Mouse (Mus musculus) heart, adult 2 months (tissue): Measurements from ENCODE around the gene Psmd2. TPM values are rescaled to one million over a fixed set of nuclear protein-coding genes. Genes with fewer than 3 reads are reported as not detected.
"Not testable (repeated sequence)": the region's sequence is repeated elsewhere in the genome, so short reads cannot be mapped to it uniquely, and the experiment has no call there.

Source experiments
- DNase-seq, 2 experiments: peaks; one replicate each; pipeline ENCODE4 v3.0.0; 2021
- H3K27ac ChIP-seq: fragments of 200-600 bp; 2 replicates; pipeline ENCODE4 v1.8.1; 2022
- H3K27me3 ChIP-seq: fragments of 200-500 bp; 2 replicates; pipeline ENCODE4 v1.6.1; 2012; ENCODE audit warnings: mild to moderate bottlenecking, low read length, inconsistent platforms, mixed read lengths; ENCODE audit not compliant: control insufficient read depth, insufficient read depth
- H3K36me3 ChIP-seq: fragments of 200-500 bp; 2 replicates; pipeline ENCODE4 v1.6.1; 2012; ENCODE audit warnings: low read length, inconsistent platforms; ENCODE audit not compliant: control insufficient read depth, insufficient read depth
- H3K4me1 ChIP-seq: fragments of 200-500 bp; 2 replicates; pipeline ENCODE4 v1.6.1; 2011; ENCODE audit warnings: low read length; ENCODE audit not compliant: control insufficient read depth, insufficient read depth
- H3K4me3 ChIP-seq: fragments of 200-600 bp; 2 replicates; pipeline ENCODE4 v1.8.1; 2022
- H3K79me2 ChIP-seq: fragments of 200-500 bp; replicated peaks from 2 replicates; pipeline ENCODE4 v1.6.1; 2012; ENCODE audit warnings: mild to moderate bottlenecking, inconsistent platforms, low read length, moderate library complexity, mixed read lengths; ENCODE audit not compliant: control insufficient read depth, insufficient read depth
- H3K9ac ChIP-seq: fragments of 200-500 bp; 2 replicates; pipeline ENCODE4 v1.6.1; 2012; ENCODE audit warnings: low read depth, mild to moderate bottlenecking, control low read depth, inconsistent platforms, low read length, mixed read lengths
- CTCF ChIP-seq: fragments of 200-600 bp; IDR thresholded peaks from 2 replicates; pipeline ENCODE4 v1.8.1; 2022; ENCODE audit warnings: antibody characterized with exemption, mild to moderate bottlenecking, moderate library complexity
- EP300 ChIP-seq: fragments of 200-500 bp; IDR thresholded peaks from 2 replicates; pipeline ENCODE4 v1.6.1; 2011; ENCODE audit warnings: low read depth, low read length, control low read depth; ENCODE audit not compliant: insufficient read depth
- POLR2A ChIP-seq: fragments of 200-500 bp; IDR thresholded peaks from 2 replicates; pipeline ENCODE4 v1.6.1; 2011; ENCODE audit warnings: mild to moderate bottlenecking, low read depth, low read length, control low read depth; ENCODE audit not compliant: insufficient read depth
- WGBS: fragments of 180-500 bp; shearing (Covaris S2); methylation state at CpG from one replicate; pipeline ENCODE4 v1.1.7; 2018; 5-methylcytosine and 5-hydroxymethylcytosine counted together
- intact Hi-C: fragments of 180-260 bp; cut with DNase I; formaldehyde crosslinking; loops from one replicate; pipeline ENCODE4 v1.15.1; 2025
- polyA plus RNA-seq: library from polyadenylated mRNA; depleted of rRNA; stranded (reverse); fragments of >200 nt; gene quantifications from 2 replicates; pipeline ENCODE4 v1.2.3, GENCODE M21; 2012
- total RNA-seq, 2 experiments: library from RNA; stranded (reverse); gene quantifications; 2 replicates each; pipeline ENCODE4 v1.2.3; 2021

The Psmd2 gene
- total and polyA plus RNA-seq, 3 experiments, result 96.9 to 212 (median 180) TPM

DNA sequence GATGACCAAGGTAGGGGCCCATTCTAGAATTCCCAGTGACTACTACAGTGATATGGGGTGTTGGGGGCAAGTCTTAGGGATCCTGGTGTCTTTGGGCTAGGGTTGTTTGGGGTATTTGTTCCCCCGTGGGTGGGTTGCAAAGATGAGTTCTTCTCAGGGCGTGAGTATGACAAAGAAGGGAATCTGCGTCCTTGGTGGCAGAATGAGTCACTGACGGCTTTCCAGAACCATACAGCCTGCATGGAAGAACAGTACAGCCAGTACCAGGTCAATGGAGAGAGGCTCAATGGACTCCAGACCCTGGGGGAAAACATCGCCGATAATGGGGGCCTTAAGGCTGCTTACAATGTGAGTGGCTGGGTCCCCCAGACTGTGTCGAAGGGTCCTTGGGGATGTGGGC is 7.5 kb upstream of the Psmd2 start:
- H3K4me1 ChIP-seq, result no peaks in the 10 kb centered on the region
- H3K4me3 ChIP-seq, result no peak overlapping the region
- intact Hi-C loops, result no loop called here

DNA sequence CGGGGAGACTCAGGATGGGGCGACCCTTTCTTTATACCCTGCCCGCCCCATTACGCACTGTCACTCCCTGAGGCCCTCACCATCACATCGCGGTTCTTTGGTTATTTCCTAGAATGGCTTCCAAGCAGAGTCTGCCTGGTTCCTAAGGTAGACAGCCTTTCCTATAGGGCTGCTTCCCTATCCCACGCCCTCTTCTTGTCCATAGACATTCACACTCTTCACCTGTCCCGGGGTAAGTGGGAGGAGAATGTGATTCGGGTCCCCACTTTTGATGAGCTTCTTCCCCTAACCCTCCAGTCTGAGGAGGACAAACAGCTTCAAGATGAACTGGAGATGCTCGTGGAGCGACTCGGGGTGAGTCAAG is 477 bp downstream of the Psmd2 start:
- peaks cover 4% of the 10 kb centered on the region for H3K4me1 ChIP-seq
- H3K4me3 ChIP-seq, result peak overlapping the region; percentile 75
- H3K9ac ChIP-seq, result peak overlapping the region; percentile 84
- intact Hi-C loops, result loop anchor here (1.0 to 5.0 kb wide), 5 partner anchors 20 to 135 kb away; partner anchors contain the start of genes Abcf3 and Dvl3
- H3K79me2 ChIP-seq, result peaks cover 5% of the 10 kb centered on the region
- H3K36me3 ChIP-seq, result peaks cover 8% of the 10 kb centered on the region
- 4% methylated on average over 12 of the region's 12 CpGs for WGBS
- DNase-seq, result no peak
- H3K27ac ChIP-seq, result peak overlapping the region; percentile 88
- no peaks in the 10 kb centered on the region; the same call in 1 of the 2 replicates for H3K27me3 ChIP-seq
- TF ChIP-seq EP300 (no peak), CTCF (no peak), POLR2A (no peak)

More for the DNA sequence above, 7.5 kb upstream of the Psmd2 start:
- Histone ChIP-seq H3K27me3 (no peaks in the 10 kb centered on the region; the same call in 1 of the 2 replicates), H3K36me3 (no peaks in the 10 kb centered on the region), H3K79me2 (no peaks in the 10 kb centered on the region), H3K27ac (no peak overlapping the region), H3K9ac (no peak overlapping the region)
- no peak for TF ChIP-seq CTCF
- TF ChIP-seq EP300, result no peak
- no peak for TF ChIP-seq POLR2A
- DNase-seq, result no peak
- 70% methylated on average over 7 of the region's 7 CpGs for WGBS

DNA sequence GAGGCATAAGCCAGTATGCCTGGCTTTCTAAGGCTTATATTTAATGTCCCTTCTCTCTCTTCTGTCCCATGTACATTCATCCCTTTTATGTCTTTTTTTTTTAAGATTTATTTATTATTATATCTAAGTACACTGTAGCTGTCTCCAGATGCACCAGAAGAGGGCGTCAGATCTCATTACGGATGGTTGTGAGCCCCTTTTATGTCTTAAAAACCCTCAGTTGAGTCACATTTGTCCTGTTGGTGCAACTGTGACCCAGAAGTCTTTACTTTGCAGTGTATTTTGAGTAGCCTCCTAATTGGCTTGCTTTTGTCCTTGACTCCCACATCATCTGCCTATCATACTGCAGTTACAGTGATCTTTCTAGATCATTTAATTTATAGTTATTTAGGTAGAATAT is 1.9 kb downstream of the Psmd2 start:
- H3K36me3 ChIP-seq, result peaks cover 8% of the 10 kb centered on the region
- intact Hi-C loops, result loop anchor here (2.0 to 5.0 kb wide), 2 partner anchors 105 to 136 kb away; partner anchors contain the start of genes Abcf3 and Dvl3
- peak; percentile 37 for TF ChIP-seq CTCF
- no peak for TF ChIP-seq EP300
- no peak for TF ChIP-seq POLR2A

DNA sequence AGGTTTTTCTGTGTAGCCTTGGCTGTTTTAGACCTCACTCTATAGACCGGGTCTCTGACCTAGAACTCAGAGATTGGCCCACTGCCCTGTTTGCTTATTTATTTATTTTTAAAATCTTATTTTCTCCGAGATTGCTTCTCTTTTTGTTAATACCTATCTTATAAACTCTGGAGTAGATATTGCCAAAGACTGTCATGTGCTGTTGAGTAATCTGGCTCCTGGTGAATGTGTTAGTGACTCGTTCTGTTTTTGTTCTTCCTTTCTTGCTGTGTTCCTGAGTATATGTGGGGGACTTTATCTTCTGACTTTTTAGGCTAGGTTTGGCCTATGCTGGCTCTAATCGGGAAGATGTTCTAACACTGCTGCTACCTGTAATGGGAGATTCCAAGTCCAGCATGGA is 6.2 kb downstream of the Psmd2 start:
- no peak overlapping the region for H3K9ac ChIP-seq
- DNase-seq, result no peak
- intact Hi-C loops, result no loop called here
- WGBS, result 82% methylated on average over 4 of the region's 4 CpGs
- TF ChIP-seq POLR2A, result no peak
- no peak for TF ChIP-seq EP300
- TF ChIP-seq CTCF, result no peak
- no peak overlapping the region for H3K4me3 ChIP-seq
- no peaks in the 10 kb centered on the region for H3K27me3 ChIP-seq
- peaks cover 1% of the 10 kb centered on the region; the same call in 1 of the 2 replicates for H3K4me1 ChIP-seq
- H3K36me3 ChIP-seq, result peaks cover 5% of the 10 kb centered on the region
- H3K79me2 ChIP-seq, result peaks cover 1% of the 10 kb centered on the region; the same call in 1 of the 2 replicates
- H3K27ac ChIP-seq, result no peak overlapping the region

More for the DNA sequence above, 1.9 kb downstream of the Psmd2 start:
- H3K27me3 ChIP-seq, result no peaks in the 10 kb centered on the region
- peaks cover 5% of the 10 kb centered on the region for H3K79me2 ChIP-seq
- no peak overlapping the region for H3K27ac ChIP-seq
- 43% methylated on average over 2 of the region's 2 CpGs for WGBS
- H3K4me1 ChIP-seq, result peaks cover 4% of the 10 kb centered on the region
- DNase-seq, result no peak
- no peak overlapping the region for H3K4me3 ChIP-seq
- H3K9ac ChIP-seq, result no peak overlapping the region

GRCm38 (mm10) chr16:20668013-20668412 is 16.6 kb downstream of the Psmd2 start, which contains the start of gene Eif4g1:
Eif4g1 (plus strand) TSS chr16:20668313.
- DNase-seq, intact Hi-C loops: not testable (repeated sequence)

GRCm38 (mm10) chr16:20670291-20670690 is 18.8 kb downstream of the Psmd2 start:
- no peak for TF ChIP-seq CTCF
- no peak for TF ChIP-seq EP300
- no peak for TF ChIP-seq POLR2A
- 82% methylated on average over 3 of the region's 3 CpGs for WGBS
- peaks cover 11% of the 10 kb centered on the region for H3K79me2 ChIP-seq
- no peaks in the 10 kb centered on the region for H3K27me3 ChIP-seq
- H3K9ac ChIP-seq, result no peak overlapping the region
- no peak overlapping the region for H3K4me3 ChIP-seq
- intact Hi-C loops, result loop anchor here (5.0 kb wide), 1 partner anchor 133 kb away; the partner anchor contains the start of gene Ap2m1
- no peak for DNase-seq
- peaks cover 9% of the 10 kb centered on the region for H3K4me1 ChIP-seq
- H3K36me3 ChIP-seq, result peaks cover 6% of the 10 kb centered on the region; the same call in 1 of the 2 replicates
- H3K27ac ChIP-seq, result no peak overlapping the region

More at GRCm38 (mm10) chr16:20668013-20668412, 16.6 kb downstream of the Psmd2 start, which contains the start of gene Eif4g1:
- not testable (repeated sequence) for H3K9ac ChIP-seq, H3K4me3 ChIP-seq, H3K27ac ChIP-seq, H3K4me1 ChIP-seq, H3K36me3 ChIP-seq, H3K27me3 ChIP-seq, H3K79me2 ChIP-seq
- 96% methylated on average over 4 of the region's 6 CpGs for WGBS
